Mouse (Mus musculus) CH12F3 (cell line): Measurements from ENCODE around the gene Bpifb6.

Experiments
- in situ Hi-C: fragments of 300-500 bp; cut with MboI; formaldehyde crosslinking; loops from 2 replicates; pipeline ENCODE4 v1.14.3; 2020; ENCODE audit warnings: low sequenced_read_pairs

The Bpifb6 gene

DNA sequence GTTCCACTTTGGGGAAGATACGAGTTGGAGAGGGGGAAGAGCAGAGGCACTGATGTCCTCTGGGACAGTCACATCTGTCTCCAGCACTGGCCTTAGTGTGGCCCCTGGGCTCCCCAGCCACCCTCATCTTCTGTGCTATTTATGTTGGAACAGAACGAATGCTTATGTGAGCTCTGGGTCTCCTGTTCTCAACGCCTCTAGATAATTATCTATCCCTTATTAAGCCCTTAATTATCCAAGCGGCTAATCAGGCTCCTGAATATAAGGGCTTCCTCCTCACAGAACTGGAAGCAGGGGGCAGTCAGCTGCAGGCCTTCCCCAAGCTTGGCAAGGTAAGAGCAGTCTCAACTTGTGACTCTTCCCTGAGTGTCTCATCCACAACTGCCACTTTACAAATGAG, at the start of gene Bpifb6:
TSS of gene Bpifb6 (plus strand) at position 301 of the 400 bp plus-strand sequence.
- in situ Hi-C loops = no loop called here

DNA sequence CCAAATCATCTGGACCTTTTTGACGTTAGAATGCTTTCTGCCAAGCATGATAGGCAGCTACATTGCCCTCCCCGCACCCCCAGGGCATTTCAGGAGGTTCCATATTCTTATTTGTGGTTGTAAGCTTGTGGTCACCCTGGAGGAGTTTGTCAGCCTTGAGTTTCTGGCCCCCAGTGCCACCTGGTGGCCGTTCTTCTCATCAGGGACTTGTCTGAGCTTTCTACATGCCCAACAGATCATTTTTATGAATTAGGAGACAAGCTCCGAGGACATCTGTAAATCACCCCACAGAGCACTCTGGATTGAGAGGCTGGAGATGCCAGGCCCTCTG, 49.2 kb upstream of the Bpifb6 start:
- in situ Hi-C loops = no loop called here

DNA sequence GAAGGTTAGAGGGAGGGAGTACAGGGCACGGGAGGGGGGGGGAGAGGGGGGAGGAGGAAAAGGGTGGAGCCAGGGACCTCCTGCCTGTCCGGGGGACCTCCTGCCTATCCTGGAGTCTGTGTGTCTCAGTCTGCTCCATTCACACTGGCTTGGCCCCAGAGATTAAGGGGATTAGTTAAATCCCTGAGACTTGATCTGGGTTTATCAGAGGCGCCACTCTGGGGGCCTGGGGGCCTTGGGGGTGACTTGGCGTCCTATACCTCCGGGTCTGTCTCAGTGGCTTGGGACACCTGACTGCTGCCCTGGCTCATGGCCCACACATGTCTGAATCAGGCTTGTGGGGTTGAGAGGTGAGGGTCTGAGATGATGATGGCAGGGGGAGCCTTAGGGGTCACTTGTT, 46.6 kb upstream of the Bpifb6 start:
- in situ Hi-C loops = no loop called here

DNA sequence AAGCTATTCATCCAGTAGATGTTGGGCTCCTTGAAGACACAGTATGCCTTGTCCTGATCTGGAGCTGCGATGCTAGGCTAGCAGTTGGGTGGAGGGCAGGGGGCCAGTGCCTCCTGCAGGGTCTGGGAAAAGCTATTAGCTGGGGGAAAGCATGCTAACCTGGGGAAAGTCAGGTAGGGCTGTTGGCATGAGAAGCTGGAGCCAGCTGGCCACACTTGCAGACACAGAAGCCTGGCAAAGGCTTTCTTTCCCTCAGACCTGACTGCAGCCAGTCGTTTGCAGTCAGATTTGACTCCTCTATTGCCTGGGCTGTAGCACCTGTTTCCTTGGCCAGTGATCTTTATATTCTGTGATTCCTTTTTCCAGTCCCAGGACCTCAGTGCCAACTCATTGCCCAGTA, 40.6 kb upstream of the Bpifb6 start:
- in situ Hi-C loops = no loop called here

DNA sequence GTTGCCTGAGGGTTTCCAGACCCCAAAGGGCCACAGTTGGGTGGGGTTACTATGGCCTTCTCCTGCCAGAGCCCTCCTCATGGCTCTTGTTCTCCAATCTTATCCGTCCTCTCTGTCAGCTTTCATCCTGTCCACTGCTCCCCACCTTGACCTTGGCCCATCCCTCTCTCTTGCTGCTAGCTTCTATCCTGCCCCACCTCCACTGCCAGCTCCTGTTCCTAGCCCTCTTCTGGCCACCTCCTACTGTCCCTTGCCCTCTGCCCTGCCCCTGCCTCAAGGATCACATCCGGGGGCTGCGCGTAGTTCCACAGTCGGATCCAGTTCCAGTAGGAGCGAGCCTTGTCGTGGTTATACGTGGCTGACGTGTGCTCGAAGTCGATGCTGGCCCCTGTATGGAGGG, 39.9 kb upstream of the Bpifb6 start:
- in situ Hi-C loops = no loop called here

DNA sequence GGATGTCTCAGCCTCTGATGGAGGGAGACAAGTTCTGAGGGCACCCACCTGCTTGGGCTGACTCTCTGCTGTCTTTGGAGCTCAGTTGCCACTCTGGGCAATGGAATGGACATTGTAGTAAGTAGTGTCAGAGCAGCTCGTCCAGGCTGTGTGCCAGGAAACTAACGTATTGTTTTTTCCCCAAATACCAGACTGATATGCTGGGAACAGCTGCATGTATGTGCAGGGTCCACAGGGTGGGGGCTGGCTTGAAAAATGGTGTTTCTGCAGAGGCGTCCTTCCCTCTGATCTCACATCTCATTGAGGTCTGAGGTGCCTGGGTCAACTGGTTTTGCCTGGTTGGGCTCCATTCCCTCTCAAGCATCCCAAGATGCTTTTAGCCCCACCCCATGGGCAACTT, 39.5 kb upstream of the Bpifb6 start:
- in situ Hi-C loops = no loop called here

DNA sequence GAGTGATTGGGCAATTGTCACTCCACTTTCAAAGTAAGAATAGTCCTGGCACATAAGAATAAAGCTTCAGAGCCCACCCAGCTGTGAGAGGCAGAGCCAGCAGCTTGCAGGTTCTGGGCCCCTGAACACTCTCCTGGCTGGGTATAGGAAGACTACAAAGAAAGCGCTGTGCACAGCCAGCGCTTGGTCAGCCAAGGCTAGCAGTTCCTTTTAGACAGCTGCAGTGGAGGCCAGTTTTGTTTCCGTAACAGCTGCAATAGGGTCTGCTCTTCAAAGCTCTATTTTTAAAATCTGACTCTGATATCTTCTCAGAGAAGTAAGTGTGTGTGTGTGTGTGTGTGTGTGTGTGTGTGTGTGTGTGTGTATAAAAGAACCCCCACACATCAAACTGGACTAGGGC, 38.2 kb upstream of the Bpifb6 start:
- in situ Hi-C loops = no loop called here

DNA sequence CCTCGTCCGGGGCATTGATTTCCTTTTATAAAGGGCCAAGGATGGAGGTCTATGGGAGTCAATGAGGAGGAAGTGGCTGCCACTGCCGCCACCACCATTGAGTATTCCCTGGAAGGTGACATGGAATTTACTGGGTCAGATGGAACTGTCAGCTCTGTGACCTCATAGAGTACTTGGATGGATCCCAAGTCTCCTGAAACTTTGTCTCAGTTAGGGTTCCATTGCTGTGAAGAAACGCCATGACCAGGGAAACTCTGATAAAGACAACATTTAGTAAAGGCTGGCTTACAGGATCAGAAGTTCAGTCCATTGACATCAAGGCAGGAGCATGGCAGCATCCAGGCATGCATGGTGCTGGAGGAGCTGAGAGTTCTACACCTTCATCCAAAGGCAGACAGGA, 29.2 kb upstream of the Bpifb6 start, which contains the start of gene Sun5:
TSS of gene Sun5 (minus strand) at position 101 of the 400 bp plus-strand sequence.
- in situ Hi-C loops = no loop called here

DNA sequence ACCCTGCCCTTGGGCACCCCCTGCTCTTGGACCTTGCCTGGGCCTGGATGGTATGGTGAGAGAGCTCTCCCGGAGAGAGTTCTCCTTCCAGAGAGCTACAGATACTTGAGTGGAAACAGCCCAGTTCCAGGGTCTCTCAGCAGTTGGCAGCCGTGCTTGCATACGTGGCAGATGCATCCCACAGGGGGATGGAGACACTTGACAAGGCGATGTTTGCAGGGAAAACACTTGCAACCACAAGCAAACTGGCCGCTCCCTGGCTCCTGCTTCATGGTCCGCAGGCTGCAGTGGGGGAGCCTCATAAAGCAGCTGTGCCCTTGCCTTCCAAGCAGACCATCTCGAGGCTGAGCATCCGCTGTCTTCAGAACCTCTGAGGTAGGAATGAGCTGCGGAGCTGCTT, 25.4 kb upstream of the Bpifb6 start, which contains the start of gene Bpifb2:
TSS of gene Bpifb2 (plus strand) at position 301 of the 400 bp plus-strand sequence.
- in situ Hi-C loops = no loop called here

DNA sequence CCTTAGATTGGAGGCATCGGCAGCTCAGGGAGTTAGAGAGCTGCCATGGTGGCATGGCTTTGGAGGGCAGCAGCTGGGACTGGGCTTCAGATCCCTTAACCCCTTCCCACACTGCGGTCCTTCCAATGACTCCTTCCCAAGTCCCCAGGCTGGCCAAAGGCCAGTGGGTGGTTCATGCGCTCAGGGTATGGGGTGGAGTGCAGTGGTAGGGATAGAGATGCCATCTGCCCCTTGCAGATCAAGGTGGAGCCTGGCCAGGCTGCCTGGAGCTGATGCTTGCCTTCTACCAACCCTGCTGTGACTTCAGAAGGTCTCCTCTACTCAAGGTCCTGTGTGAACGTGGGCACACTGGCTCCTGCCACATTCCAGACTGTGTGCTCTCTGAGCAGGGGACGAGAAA, 1.1 kb upstream of the Bpifb6 start:
- in situ Hi-C loops = no loop called here

DNA sequence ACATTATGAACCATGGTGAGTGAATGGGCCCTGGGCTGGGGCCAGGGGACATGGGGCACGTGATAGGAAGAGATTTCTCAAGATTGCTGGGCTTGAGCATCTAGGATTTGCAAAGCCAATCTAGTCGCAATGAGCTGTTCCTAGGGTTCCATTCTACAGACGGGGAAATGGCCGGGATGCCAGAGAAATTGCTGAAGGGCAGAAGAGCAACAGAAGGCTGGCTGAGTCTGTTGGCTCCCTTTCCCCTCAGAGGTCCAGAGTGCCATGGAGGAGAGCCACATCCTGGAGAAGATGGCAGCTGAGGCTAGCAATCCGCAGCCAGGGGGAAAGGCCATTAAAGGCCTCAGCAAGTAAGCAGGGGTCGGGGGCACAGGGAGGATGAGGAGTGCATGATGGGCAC, 2.5 kb downstream of the Bpifb6 start:
- in situ Hi-C loops = no loop called here

DNA sequence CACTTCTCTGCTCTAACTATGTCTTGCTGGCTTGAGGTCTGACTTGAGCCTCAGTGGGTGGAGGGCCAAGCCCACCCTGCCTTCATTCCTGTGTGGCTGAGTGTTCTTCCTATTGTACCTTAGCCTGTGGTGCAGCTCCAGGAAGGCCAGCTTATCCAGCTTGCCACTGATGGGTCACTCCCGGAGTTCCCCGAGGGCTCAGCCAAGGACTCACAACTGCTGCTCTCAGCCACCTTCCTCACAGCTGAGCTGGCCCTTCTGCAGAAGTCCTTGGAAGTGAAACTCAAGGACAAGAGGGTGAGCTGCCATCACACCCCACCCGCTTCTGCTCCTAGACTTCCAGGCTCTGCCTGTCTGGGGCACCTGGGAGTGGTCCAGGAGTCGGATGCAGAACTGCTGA, 6.4 kb downstream of the Bpifb6 start:
- in situ Hi-C loops = no loop called here

DNA sequence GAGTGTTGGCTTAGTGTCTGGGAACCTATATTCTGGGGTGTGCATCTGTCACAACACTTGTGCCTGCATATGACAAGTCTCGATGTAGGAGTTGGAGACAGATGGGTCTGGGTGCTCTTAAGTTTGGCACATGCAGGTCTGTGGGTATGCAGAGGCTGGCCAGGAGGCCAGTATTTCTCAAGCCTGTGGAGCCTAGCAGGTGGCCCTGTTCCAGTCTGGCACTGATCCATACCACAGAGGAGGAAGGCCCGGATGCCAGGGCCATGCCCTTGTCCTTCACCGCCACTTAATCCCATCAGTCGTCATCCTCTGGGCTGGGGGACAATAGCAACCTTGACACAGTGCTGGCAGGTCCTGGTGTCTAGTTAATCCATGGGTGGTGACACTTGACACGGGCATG, 14.0 kb downstream of the Bpifb6 start:
- in situ Hi-C loops = no loop called here

DNA sequence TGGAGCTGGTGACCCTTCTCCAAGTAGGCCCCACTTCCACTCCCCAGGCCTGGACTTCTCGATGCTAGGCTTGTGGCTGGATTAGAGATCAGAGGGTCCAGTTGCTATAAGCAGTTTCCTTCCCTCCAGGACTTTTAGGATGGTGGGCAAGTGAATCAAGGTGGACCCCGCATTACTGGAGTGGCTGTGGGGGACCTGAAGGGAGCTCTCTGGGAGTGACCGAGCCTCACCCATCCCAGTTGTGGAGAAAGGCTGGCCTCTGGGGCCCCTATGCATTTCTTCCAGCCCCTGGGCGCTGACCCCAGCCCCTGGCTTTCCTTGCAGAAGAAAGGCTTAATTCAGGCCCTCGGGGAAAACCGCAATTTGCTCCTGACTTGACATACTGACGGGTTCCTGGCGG, 17.7 kb downstream of the Bpifb6 start, which contains the start of gene Bpifb3:
TSS of gene Bpifb3 (plus strand) at position 301 of the 400 bp plus-strand sequence.
- in situ Hi-C loops = no loop called here

DNA sequence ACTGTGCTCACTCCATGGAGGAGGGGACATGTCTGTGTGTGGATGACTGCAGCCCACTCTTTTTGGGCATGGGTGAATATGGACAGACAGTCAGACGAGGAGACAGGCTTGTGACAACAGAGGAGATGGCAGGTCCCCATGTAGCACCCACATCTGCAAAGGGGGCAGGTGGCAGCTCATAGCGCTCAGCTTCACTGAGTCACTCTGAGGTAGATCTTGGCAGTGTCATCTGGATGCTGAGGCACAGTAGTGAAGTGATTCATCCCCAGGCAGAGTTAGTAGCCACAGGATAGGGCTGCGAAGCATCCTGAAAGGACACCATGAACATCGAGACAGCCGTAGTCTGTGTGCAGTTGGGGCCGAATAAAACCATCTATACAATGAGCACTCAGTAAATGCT, 21.1 kb downstream of the Bpifb6 start:
- in situ Hi-C loops = no loop called here

DNA sequence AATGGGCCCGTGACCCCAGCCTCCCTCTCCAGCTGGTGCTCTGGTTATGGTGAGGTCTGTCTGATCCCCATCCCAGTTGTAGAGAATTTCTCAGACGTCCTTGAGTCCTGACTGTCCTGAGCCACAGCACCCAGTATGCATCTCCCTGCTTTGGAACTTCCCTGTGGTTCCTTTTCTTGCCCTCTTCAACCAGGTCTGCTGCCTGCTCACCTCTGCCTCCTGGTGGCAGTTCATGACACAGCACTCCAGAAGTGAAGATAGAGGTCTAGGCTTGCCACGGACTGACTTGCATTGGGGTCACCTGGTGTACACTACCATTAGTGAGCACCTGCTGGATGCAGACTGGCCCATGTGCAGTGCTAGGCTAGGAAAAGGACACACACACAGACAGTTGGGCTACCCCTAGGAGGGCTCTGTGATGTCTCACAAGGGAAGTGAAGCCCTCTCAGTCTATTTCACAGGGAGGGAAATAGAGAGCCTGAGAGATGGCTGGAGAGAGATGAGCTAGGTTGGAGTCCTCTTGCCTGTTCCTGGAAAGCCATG, 29.8 kb downstream of the Bpifb6 start:
- in situ Hi-C loops = no loop called here

DNA sequence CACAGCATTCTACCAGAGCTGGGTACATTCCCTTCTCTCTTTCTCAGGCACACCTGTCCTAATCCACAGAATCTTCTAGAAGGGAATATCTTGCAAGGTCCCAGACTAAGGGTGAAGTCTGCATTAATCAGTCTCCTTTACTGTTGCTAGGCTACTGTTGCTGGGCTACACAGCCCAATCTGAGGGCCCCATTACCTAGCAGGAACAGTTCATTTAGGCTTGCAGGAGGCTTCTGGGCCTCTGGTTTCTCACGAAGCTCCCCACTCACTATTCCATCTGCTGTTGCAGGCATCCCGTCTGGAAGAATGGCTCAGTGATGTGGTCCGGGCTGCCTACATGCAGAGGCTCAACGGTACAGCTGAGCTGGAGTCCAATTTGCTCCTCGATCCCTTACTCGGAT, 30.9 kb downstream of the Bpifb6 start:
- in situ Hi-C loops = no loop called here

DNA sequence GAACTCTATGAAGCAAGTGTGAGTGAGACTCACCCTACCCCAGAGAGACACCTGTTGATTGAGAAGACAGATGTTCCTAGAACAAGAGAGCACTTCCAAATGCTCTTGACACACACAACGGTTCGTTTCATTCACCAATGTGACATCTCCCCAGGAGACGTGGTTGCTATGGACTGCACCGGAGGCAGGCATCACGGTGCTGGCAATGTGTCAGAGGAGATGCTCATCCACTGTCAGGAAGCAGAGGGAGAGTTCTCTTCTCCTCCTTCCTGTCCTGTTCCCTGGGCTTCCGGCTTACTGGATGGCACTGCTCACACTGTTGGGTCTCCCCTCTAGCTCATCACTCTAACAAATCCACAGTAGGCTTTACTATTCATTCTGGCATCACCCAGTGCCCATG, 33.1 kb downstream of the Bpifb6 start:
- in situ Hi-C loops = no loop called here

DNA sequence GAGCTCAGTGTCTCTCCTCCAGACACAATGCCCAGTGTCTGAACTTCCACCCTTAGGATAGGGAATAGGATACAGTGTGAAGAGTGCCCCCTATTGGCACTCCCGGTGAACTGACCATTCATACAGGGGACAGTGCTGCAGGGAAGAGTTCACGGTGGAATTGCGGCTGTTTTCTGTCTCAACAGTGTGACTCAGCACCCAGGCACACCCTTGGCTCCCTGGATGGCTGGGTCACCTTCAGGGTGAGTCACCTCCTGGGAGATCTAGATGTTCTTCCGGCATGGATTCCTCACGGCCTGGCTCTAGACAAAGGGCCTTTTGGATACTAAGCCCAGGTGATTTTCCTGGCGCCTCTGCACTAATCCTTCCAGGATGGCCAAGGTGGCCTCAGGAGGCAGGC, 35.2 kb downstream of the Bpifb6 start:
- in situ Hi-C loops = no loop called here

DNA sequence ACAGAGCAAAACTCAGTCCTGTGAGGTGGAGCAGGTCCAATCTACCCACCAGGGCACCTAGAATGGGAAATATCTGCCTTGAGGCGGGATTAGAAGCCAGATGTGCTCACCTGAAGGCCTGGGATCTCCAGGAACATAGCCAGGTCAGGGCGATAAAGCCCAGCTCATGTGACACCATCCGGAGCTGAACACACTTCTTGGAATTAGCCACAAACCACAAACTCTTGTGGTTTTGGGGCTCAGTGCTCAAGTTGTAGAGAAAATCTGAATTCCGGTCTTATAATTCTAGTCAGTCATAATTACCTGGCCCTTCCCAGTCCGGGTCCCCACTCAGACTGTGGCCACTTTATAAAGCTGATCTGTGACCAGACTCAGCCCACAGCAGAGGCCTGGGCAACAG, 37.7 kb downstream of the Bpifb6 start, which contains the start of gene Bpifb4:
TSS of gene Bpifb4 (plus strand) at position 370 of the 400 bp plus-strand sequence.
- in situ Hi-C loops = no loop called here

DNA sequence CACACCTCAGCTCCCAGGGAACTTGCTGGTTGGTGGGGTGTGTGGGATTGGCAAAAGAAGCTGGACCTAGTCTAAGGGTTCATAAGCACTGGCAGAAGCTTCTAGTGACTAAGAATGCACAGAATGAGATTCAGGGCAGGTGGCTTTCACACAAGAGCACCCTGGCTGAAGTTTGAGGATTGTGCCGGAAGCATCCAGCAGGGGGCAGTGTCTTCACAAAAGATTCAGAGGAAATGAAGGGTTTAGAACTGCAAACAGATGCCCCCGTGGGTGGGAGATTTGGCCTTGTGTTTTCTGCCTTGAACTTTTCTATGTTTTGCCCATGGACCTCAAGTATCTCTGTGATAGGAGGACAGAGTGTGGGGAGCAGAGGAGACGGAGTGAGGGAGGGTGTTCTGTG, 43.3 kb downstream of the Bpifb6 start:
- in situ Hi-C loops = no loop called here

DNA sequence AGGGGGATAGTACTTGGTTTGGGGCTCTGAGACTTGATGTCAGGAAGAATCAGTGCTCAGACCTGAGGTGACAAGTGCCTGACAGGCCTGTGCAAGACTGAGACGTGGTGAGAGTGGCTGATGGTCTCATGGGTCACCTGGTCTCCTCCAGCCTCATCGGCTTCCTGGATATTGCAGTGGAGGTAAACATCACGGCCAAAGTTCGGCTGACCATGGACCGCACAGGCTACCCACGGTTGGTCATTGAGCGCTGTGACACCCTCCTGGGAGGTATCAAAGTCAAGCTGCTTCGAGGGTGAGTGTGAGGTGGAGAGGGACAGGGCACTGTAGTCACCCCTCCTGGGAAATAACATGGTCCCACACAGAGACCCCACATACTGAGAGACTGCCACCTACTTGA, 44.4 kb downstream of the Bpifb6 start:
- in situ Hi-C loops = no loop called here

DNA sequence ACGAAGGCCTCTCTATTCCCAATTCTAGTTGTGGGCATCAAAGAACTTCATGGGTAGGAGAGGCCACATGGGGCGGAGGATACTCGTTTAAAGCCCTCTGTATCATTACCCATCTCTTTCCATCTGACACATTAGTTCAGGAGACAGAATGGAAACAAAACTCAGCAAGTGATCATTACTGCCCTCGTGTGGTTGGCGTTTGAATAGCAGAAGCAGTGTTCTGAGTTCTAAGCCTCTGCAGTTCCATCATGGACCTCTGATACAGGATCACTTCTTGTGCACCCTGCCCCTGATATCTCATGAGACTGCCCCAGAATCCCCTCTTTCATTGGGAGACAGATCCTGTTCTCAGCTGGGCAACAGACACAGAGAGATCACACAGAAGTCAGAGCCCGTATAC, 52.7 kb downstream of the Bpifb6 start:
- in situ Hi-C loops = no loop called here
